Mouse (Mus musculus): ENCODE measurements around the gene Mylk3. TPM values are rescaled to one million over a fixed set of nuclear protein-coding genes. Genes with fewer than 3 reads are reported as not detected.
A peak's percentile ranks its signal among the peaks of the same experiment; 100 is the strongest.

Gene Mylk3
- total RNA-seq, 1 experiment: 0.22 TPM

- no peak for DNase-seq (ENCODE audit: low read depth, low spot score)
Measured at GRCm38 (mm10) chr8:85405961-85406360, 19.8 kb upstream of the Mylk3 start.

GRCm38 (mm10) chr8:85405418-85405817 lies 19.3 kb upstream of the Mylk3 start:
- Histone ChIP-seq H3K36me3 (ENCODE audit: control insufficient read depth, insufficient read depth, low read length, poor library complexity, severe bottlenecking) (no peaks in the 10 kb centered on the region), H3K9ac (ENCODE audit: insufficient read depth, low read depth, low read length, poor library complexity, severe bottlenecking) (no peak overlapping the region), H3K27ac (ENCODE audit: insufficient read depth, low read depth, low read length, poor library complexity, severe bottlenecking) (no peak overlapping the region), H3K4me3 (ENCODE audit: insufficient read depth in 1 of 2, low read depth in 1 of 2, low read length in 2 of 2, poor library complexity in 1 of 2, severe bottlenecking in 1 of 2) (no peak overlapping the region), H3K4me1 (ENCODE audit: control insufficient read depth in 2 of 2, insufficient read depth in 2 of 2, low read length in 2 of 2, poor library complexity in 1 of 2) (no peaks in the 10 kb centered on the region), H3K9me3 (ENCODE audit: control insufficient read depth, insufficient read depth, low read depth, low read length) (no peaks in the 10 kb centered on the region)
- TF ChIP-seq MAFK (IDR thresholded peaks at IDR 0.05; ENCODE audit: insufficient read depth, low read depth, low read length) (no peak), ZC3H11A (IDR thresholded peaks at IDR 0.05; ENCODE audit: borderline replicate concordance, low read depth, low read length) (no peak)
- in situ Hi-C loops (cut with MboI; ENCODE audit: low sequenced_read_pairs in 2 of 2, unreplicated experiment in 2 of 2): loop anchor here in 1 of 2 experiments (25.0 kb wide), 1 partner anchor 443 kb away; the partner anchor contains the start of genes Gm49661, Prdx2 and Rnaseh2a
- DNase-seq (ENCODE audit: low read depth, low spot score): no peak

More at GRCm38 (mm10) chr8:85405961-85406360, 19.8 kb upstream of the Mylk3 start:
- H3K9me3 ChIP-seq (ENCODE audit: control insufficient read depth, insufficient read depth, low read depth, low read length): no peaks in the 10 kb centered on the region
- H3K9ac ChIP-seq (ENCODE audit: insufficient read depth, low read depth, low read length, poor library complexity, severe bottlenecking): no peak overlapping the region
- H3K36me3 ChIP-seq (ENCODE audit: control insufficient read depth, insufficient read depth, low read length, poor library complexity, severe bottlenecking): no peaks in the 10 kb centered on the region; the same call in 1 of the 2 replicates
- no peak overlapping the region for H3K27ac ChIP-seq (ENCODE audit: insufficient read depth, low read depth, low read length, poor library complexity, severe bottlenecking)
- no peak for TF ChIP-seq MAFK (IDR thresholded peaks at IDR 0.05; ENCODE audit: insufficient read depth, low read depth, low read length)
- TF ChIP-seq HCFC1 (IDR thresholded peaks at IDR 0.05; ENCODE audit: borderline replicate concordance, insufficient read depth, low read length): no peak
- no peak for TF ChIP-seq ZNF384 (IDR thresholded peaks at IDR 0.05; ENCODE audit: low read depth, low read length)
- no peak for TF ChIP-seq ZC3H11A (IDR thresholded peaks at IDR 0.05; ENCODE audit: borderline replicate concordance, low read depth, low read length)
- no peak for TF ChIP-seq CHD2 (IDR thresholded peaks at IDR 0.05; ENCODE audit: low read depth, low read length)
- H3K4me1 ChIP-seq (ENCODE audit: control insufficient read depth in 2 of 2, insufficient read depth in 2 of 2, low read length in 2 of 2, poor library complexity in 1 of 2): no peaks in the 10 kb centered on the region
- no peak overlapping the region for H3K4me3 ChIP-seq (ENCODE audit: insufficient read depth in 1 of 2, low read depth in 1 of 2, low read length in 2 of 2, poor library complexity in 1 of 2, severe bottlenecking in 1 of 2)
- in situ Hi-C loops (cut with MboI; ENCODE audit: low sequenced_read_pairs in 2 of 2, unreplicated experiment in 2 of 2): loop anchor here in 1 of 2 experiments (25.0 kb wide), 1 partner anchor 444 kb away; the partner anchor contains the start of genes Gm49661, Prdx2 and Rnaseh2a

- Histone ChIP-seq H3K9me3 (ENCODE audit: control insufficient read depth, insufficient read depth, low read depth, low read length) (no peaks in the 10 kb centered on the region), H3K4me3 (ENCODE audit: insufficient read depth in 1 of 2, low read depth in 1 of 2, low read length in 2 of 2, poor library complexity in 1 of 2, severe bottlenecking in 1 of 2) (no peak overlapping the region), H3K36me3 (ENCODE audit: control insufficient read depth, insufficient read depth, low read length, poor library complexity, severe bottlenecking) (no peaks in the 10 kb centered on the region), H3K4me1 (ENCODE audit: control insufficient read depth in 2 of 2, insufficient read depth in 2 of 2, low read length in 2 of 2, poor library complexity in 1 of 2) (no peaks in the 10 kb centered on the region), H3K27ac (ENCODE audit: insufficient read depth, low read depth, low read length, poor library complexity, severe bottlenecking) (no peak overlapping the region), H3K9ac (ENCODE audit: insufficient read depth, low read depth, low read length, poor library complexity, severe bottlenecking) (no peak overlapping the region)
- DNase-seq (ENCODE audit: low read depth, low spot score): no peak
- in situ Hi-C loops (cut with MboI; ENCODE audit: low sequenced_read_pairs in 2 of 2, unreplicated experiment in 2 of 2): no loop called here
- TF ChIP-seq HCFC1 (IDR thresholded peaks at IDR 0.05; ENCODE audit: borderline replicate concordance, insufficient read depth, low read length) (no peak), ZC3H11A (IDR thresholded peaks at IDR 0.05; ENCODE audit: borderline replicate concordance, low read depth, low read length) (no peak), MAFK (IDR thresholded peaks at IDR 0.05; ENCODE audit: insufficient read depth, low read depth, low read length) (no peak), ZNF384 (IDR thresholded peaks at IDR 0.05; ENCODE audit: low read depth, low read length) (no peak), CHD2 (IDR thresholded peaks at IDR 0.05; ENCODE audit: low read depth, low read length) (no peak)
Measured at GRCm38 (mm10) chr8:85398548-85398947, 12.4 kb upstream of the Mylk3 start.

DNA sequence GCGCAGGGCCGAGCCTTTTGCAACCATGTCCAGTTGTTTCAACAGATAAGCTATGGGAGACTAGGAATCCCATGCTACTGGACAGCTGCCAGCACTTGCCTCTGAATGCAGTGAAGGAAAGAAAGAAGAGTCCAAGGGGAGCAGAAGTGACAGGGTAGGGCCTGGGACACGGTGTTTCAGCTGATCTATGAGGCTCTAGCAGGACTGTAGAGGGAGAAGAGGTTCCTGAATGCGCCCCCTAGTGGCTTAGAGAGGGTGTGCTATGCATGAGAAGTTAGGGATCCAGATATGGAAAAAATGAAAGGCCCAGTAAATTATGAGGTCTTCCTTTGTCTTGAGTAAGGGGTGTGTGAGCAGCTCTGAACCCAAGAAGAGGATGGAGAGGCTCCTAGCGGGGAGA lies 11.4 kb upstream of the Mylk3 start:
- in situ Hi-C loops (cut with MboI; ENCODE audit: low sequenced_read_pairs in 2 of 2, unreplicated experiment in 2 of 2): no loop called here
- no peak overlapping the region for H3K4me3 ChIP-seq (ENCODE audit: insufficient read depth in 1 of 2, low read depth in 1 of 2, low read length in 2 of 2, poor library complexity in 1 of 2, severe bottlenecking in 1 of 2)
- no peaks in the 10 kb centered on the region for H3K9me3 ChIP-seq (ENCODE audit: control insufficient read depth, insufficient read depth, low read depth, low read length)
- TF ChIP-seq CHD2 (IDR thresholded peaks at IDR 0.05; ENCODE audit: low read depth, low read length) (no peak), HCFC1 (IDR thresholded peaks at IDR 0.05; ENCODE audit: borderline replicate concordance, insufficient read depth, low read length) (no peak), ZC3H11A (IDR thresholded peaks at IDR 0.05; ENCODE audit: borderline replicate concordance, low read depth, low read length) (no peak)
- H3K36me3 ChIP-seq (ENCODE audit: control insufficient read depth, insufficient read depth, low read length, poor library complexity, severe bottlenecking): no peaks in the 10 kb centered on the region
- H3K27ac ChIP-seq (ENCODE audit: insufficient read depth, low read depth, low read length, poor library complexity, severe bottlenecking): no peak overlapping the region
- H3K9ac ChIP-seq (ENCODE audit: insufficient read depth, low read depth, low read length, poor library complexity, severe bottlenecking): no peak overlapping the region
- H3K4me1 ChIP-seq (ENCODE audit: control insufficient read depth in 2 of 2, insufficient read depth in 2 of 2, low read length in 2 of 2, poor library complexity in 1 of 2): no peaks in the 10 kb centered on the region
- DNase-seq (ENCODE audit: low read depth, low spot score): peak; percentile 55

DNA sequence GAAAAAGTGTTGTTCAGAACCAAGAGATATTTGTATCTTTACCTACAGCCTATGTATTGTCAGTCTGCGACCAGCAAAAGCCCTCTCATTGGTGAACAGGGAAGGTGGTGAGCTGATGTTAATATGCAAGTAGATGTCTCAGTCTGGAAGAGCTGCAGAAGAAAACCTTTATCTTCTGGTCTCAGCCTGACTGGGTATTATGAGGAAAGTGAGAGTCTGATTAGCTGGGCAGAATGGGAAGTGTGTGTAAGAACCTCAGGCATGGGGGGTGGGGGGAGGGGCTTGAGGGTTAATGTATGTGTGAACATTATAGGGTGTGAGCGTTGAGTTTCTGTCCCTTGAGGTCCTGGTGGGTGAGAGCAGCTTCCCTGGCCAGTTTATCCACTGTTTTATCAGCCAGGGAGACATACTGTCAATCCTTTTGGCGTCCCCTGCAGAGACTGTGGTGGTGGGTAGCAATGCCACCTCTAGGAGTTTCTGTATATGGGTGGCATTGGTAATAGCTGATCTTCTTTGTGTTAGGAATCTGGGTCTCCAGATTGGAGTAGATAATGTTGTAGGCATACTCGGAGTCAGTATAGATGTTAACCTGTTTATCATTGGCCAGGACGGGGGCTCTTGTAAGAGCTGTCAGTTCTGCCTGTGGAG lies 10.4 kb upstream of the Mylk3 start:
- no peaks in the 10 kb centered on the region for H3K4me1 ChIP-seq (ENCODE audit: control insufficient read depth in 2 of 2, insufficient read depth in 2 of 2, low read length in 2 of 2, poor library complexity in 1 of 2)
- no peak for DNase-seq (ENCODE audit: low read depth, low spot score)
- H3K27ac ChIP-seq (ENCODE audit: insufficient read depth, low read depth, low read length, poor library complexity, severe bottlenecking): no peak overlapping the region
- no peak for TF ChIP-seq CHD2 (IDR thresholded peaks at IDR 0.05; ENCODE audit: low read depth, low read length)
- no peak for TF ChIP-seq MAFK (IDR thresholded peaks at IDR 0.05; ENCODE audit: insufficient read depth, low read depth, low read length)
- TF ChIP-seq ZC3H11A (IDR thresholded peaks at IDR 0.05; ENCODE audit: borderline replicate concordance, low read depth, low read length): no peak
- no peak for TF ChIP-seq ZNF384 (IDR thresholded peaks at IDR 0.05; ENCODE audit: low read depth, low read length)
- TF ChIP-seq HCFC1 (IDR thresholded peaks at IDR 0.05; ENCODE audit: borderline replicate concordance, insufficient read depth, low read length): no peak
- H3K4me3 ChIP-seq (ENCODE audit: insufficient read depth in 1 of 2, low read depth in 1 of 2, low read length in 2 of 2, poor library complexity in 1 of 2, severe bottlenecking in 1 of 2): no peak overlapping the region
- H3K36me3 ChIP-seq (ENCODE audit: control insufficient read depth, insufficient read depth, low read length, poor library complexity, severe bottlenecking): no peaks in the 10 kb centered on the region
- no peaks in the 10 kb centered on the region for H3K9me3 ChIP-seq (ENCODE audit: control insufficient read depth, insufficient read depth, low read depth, low read length)
- in situ Hi-C loops (cut with MboI; ENCODE audit: low sequenced_read_pairs in 2 of 2, unreplicated experiment in 2 of 2): no loop called here
- H3K9ac ChIP-seq (ENCODE audit: insufficient read depth, low read depth, low read length, poor library complexity, severe bottlenecking): no peak overlapping the region
